Mouse (Mus musculus) kidney, embryonic 16.5 days (tissue): Measurements from ENCODE around the gene Dlg5. TPM values are rescaled to one million over a fixed set of nuclear protein-coding genes. Genes with fewer than 3 reads are reported as not detected.

Source experiments
- ATAC-seq: fragments of 200-750 bp; cut with Nextera tagmentation; 2 replicates; pipeline ENCODE4 v1.8.0; 2017; ENCODE audit warnings: moderate TSS enrichment; ENCODE audit not compliant: low FRiP score, low TSS enrichment
- H3K27ac ChIP-seq: fragments of 300-500 bp; sonication (generic); 2 replicates; pipeline ENCODE4 v1.5.1; 2014; ENCODE audit warnings: low read length
- H3K27me3 ChIP-seq: fragments of 300-500 bp; sonication (generic); 2 replicates; pipeline ENCODE4 v1.6.1; 2014; ENCODE audit warnings: low read length, control low read depth, mixed read lengths; ENCODE audit not compliant: insufficient read depth
- H3K36me3 ChIP-seq: fragments of 300-500 bp; sonication (generic); 2 replicates; pipeline ENCODE4 v1.6.1; 2014; ENCODE audit warnings: low read length, control low read depth, mixed read lengths; ENCODE audit not compliant: insufficient read depth
- H3K4me1 ChIP-seq: fragments of 300-500 bp; sonication (generic); 2 replicates; pipeline ENCODE4 v1.6.1; 2014; ENCODE audit warnings: low read length, control low read depth, mixed read lengths; ENCODE audit not compliant: insufficient read depth
- H3K4me2 ChIP-seq: fragments of 300-500 bp; sonication (generic); replicated peaks from 2 replicates; pipeline ENCODE4 v1.6.1; 2014; ENCODE audit warnings: low read depth, low read length
- H3K4me3 ChIP-seq: fragments of 300-500 bp; sonication (generic); 2 replicates; pipeline ENCODE4 v1.5.1; 2014; ENCODE audit warnings: mild to moderate bottlenecking, low read length
- H3K9ac ChIP-seq: fragments of 300-500 bp; sonication (generic); replicated peaks from 2 replicates; pipeline ENCODE4 v1.6.1; 2014; ENCODE audit warnings: low read length
- H3K9me3 ChIP-seq: fragments of 300-500 bp; sonication (generic); 2 replicates; pipeline ENCODE4 v1.6.1; 2016; ENCODE audit warnings: low read length, control low read depth
- WGBS: fragments of 180-500 bp; shearing (Covaris S2); extraction: QIAGEN DNeasy Blood & Tissue Kit; methylation state at CpG from one replicate; pipeline ENCODE4 v1.1.7; 2014; 5-methylcytosine and 5-hydroxymethylcytosine counted together
- polyA plus RNA-seq: library from polyadenylated mRNA; unstranded; fragments of >200 nt; fragmentation: Nextera tagmentation; extraction: Ambion mirVana; gene quantifications from 2 replicates; pipeline ENCODE4 v1.2.1, GENCODE M21; 2015

Gene Dlg5
- polyA plus RNA-seq, 1 experiment from 2014 or later: 13.7 TPM

GRCm38 (mm10) chr14:24203210-24203609, 42.5 kb downstream of the Dlg5 start:
- no peaks in the 10 kb centered on the region for H3K27me3 ChIP-seq
- no peak overlapping the region for H3K9ac ChIP-seq
- H3K27ac ChIP-seq: no peak overlapping the region
- H3K4me1 ChIP-seq: peaks cover 49% of the 10 kb centered on the region
- no peak for ATAC-seq
- 89% methylated on average over 8 of the region's 8 CpGs for WGBS
- 0 out of 2 replicates have a peak, but pooled peaks cover 3% of the 10 kb centered on the region for H3K36me3 ChIP-seq
- H3K9me3 ChIP-seq: no peaks in the 10 kb centered on the region
- H3K4me3 ChIP-seq: no peak overlapping the region
- no peak overlapping the region for H3K4me2 ChIP-seq

GRCm38 (mm10) chr14:24200771-24201170, 44.9 kb downstream of the Dlg5 start:
- Histone ChIP-seq H3K27ac (no peak overlapping the region), H3K4me3 (no peak overlapping the region), H3K9ac (no peak overlapping the region), H3K4me1 (peaks cover 27% of the 10 kb centered on the region), H3K27me3 (no peaks in the 10 kb centered on the region), H3K36me3 (0 out of 2 replicates have a peak, but pooled peaks cover 3% of the 10 kb centered on the region), H3K9me3 (no peaks in the 10 kb centered on the region), H3K4me2 (no peak overlapping the region)
- WGBS: 89% methylated on average over 2 of the region's 2 CpGs
- ATAC-seq: no peak

- 70% methylated on average over 6 of the region's 6 CpGs for WGBS
- no peaks in the 10 kb centered on the region for H3K27me3 ChIP-seq
- no peak for ATAC-seq
- no peak overlapping the region for H3K9ac ChIP-seq
- H3K4me3 ChIP-seq: no peak overlapping the region
- peaks cover 19% of the 10 kb centered on the region for H3K4me1 ChIP-seq
- 0 out of 2 replicates have a peak, but pooled peaks cover 3% of the 10 kb centered on the region for H3K36me3 ChIP-seq
- H3K9me3 ChIP-seq: no peaks in the 10 kb centered on the region
- peak overlapping the region; percentile 14; the same call in 1 of the 2 replicates for H3K27ac ChIP-seq
- H3K4me2 ChIP-seq: no peak overlapping the region
Measured at GRCm38 (mm10) chr14:24199732-24200131, 46.0 kb downstream of the Dlg5 start.

- ATAC-seq: no peak
- 0 out of 2 replicates have a peak, but pooled peaks cover 3% of the 10 kb centered on the region for H3K36me3 ChIP-seq
Measured at GRCm38 (mm10) chr14:24197865-24198264, 47.9 kb downstream of the Dlg5 start.

GRCm38 (mm10) chr14:24196947-24197346, 48.8 kb downstream of the Dlg5 start:
- 76% methylated on average over 6 of the region's 6 CpGs for WGBS
- H3K9me3 ChIP-seq: no peaks in the 10 kb centered on the region
- no peak for ATAC-seq
- no peaks in the 10 kb centered on the region for H3K27me3 ChIP-seq
- no peak overlapping the region for H3K9ac ChIP-seq
- H3K4me1 ChIP-seq: peaks cover 12% of the 10 kb centered on the region
- no peak overlapping the region for H3K27ac ChIP-seq
- no peak overlapping the region for H3K4me3 ChIP-seq
- H3K4me2 ChIP-seq: no peak overlapping the region
- 0 out of 2 replicates have a peak, but pooled peaks cover 3% of the 10 kb centered on the region for H3K36me3 ChIP-seq

More at GRCm38 (mm10) chr14:24197865-24198264, 47.9 kb downstream of the Dlg5 start:
- no peaks in the 10 kb centered on the region for H3K27me3 ChIP-seq
- no peak overlapping the region for H3K4me2 ChIP-seq
- no peak overlapping the region for H3K4me3 ChIP-seq
- no peaks in the 10 kb centered on the region for H3K9me3 ChIP-seq
- H3K27ac ChIP-seq: no peak overlapping the region
- 70% methylated on average over 5 of the region's 5 CpGs for WGBS
- peaks cover 12% of the 10 kb centered on the region for H3K4me1 ChIP-seq
- H3K9ac ChIP-seq: no peak overlapping the region

GRCm38 (mm10) chr14:24190131-24190530, 55.6 kb downstream of the Dlg5 start:
- no peak overlapping the region for H3K4me2 ChIP-seq
- H3K9ac ChIP-seq: no peak overlapping the region
- no peaks in the 10 kb centered on the region for H3K27me3 ChIP-seq
- H3K4me1 ChIP-seq: peaks cover 9% of the 10 kb centered on the region
- ATAC-seq: no peak
- H3K27ac ChIP-seq: no peak overlapping the region
- peaks cover 14% of the 10 kb centered on the region for H3K36me3 ChIP-seq
- H3K4me3 ChIP-seq: no peak overlapping the region
- 93% methylated on average over 13 of the region's 13 CpGs for whole genome bisulfite sequencing
- H3K9me3 ChIP-seq: no peaks in the 10 kb centered on the region

- no peak for ATAC-seq
- Histone ChIP-seq H3K27ac (no peak overlapping the region), H3K27me3 (no peaks in the 10 kb centered on the region), H3K4me3 (no peak overlapping the region), H3K36me3 (peaks cover 14% of the 10 kb centered on the region), H3K4me2 (no peak overlapping the region), H3K4me1 (peaks cover 9% of the 10 kb centered on the region), H3K9ac (no peak overlapping the region), H3K9me3 (no peaks in the 10 kb centered on the region)
- WGBS: 72% methylated on average over 7 of the region's 7 CpGs
Measured at GRCm38 (mm10) chr14:24189598-24189997, 56.1 kb downstream of the Dlg5 start.

GRCm38 (mm10) chr14:24185514-24185913, 60.2 kb downstream of the Dlg5 start:
- Histone ChIP-seq H3K4me2 (no peak overlapping the region), H3K27me3 (no peaks in the 10 kb centered on the region), H3K4me3 (no peak overlapping the region), H3K36me3 (peaks cover 7% of the 10 kb centered on the region), H3K27ac (no peak overlapping the region), H3K4me1 (peaks cover 13% of the 10 kb centered on the region), H3K9me3 (no peaks in the 10 kb centered on the region), H3K9ac (no peak overlapping the region)
- no peak for ATAC-seq
- WGBS: 33% methylated on average over 4 of the region's 4 CpGs

- Histone ChIP-seq H3K9ac (no peak overlapping the region), H3K27me3 (no peaks in the 10 kb centered on the region), H3K9me3 (no peaks in the 10 kb centered on the region), H3K27ac (no peak overlapping the region), H3K36me3 (no peaks in the 10 kb centered on the region), H3K4me3 (no peak overlapping the region), H3K4me2 (no peak overlapping the region), H3K4me1 (peaks cover 13% of the 10 kb centered on the region)
- ATAC-seq: no peak
- WGBS: 85% methylated on average over 3 of the region's 3 CpGs
Measured at GRCm38 (mm10) chr14:24182955-24183354, 62.8 kb downstream of the Dlg5 start.

- whole genome bisulfite sequencing: 31% methylated on average over 10 of the region's 10 CpGs
- Histone ChIP-seq H3K36me3 (0 out of 2 replicates have a peak, but pooled peaks cover 4% of the 10 kb centered on the region), H3K4me1 (peaks cover 19% of the 10 kb centered on the region), H3K4me2 (no peak overlapping the region), H3K27me3 (no peaks in the 10 kb centered on the region), H3K27ac (no peak overlapping the region), H3K4me3 (no peak overlapping the region), H3K9ac (no peak overlapping the region), H3K9me3 (no peaks in the 10 kb centered on the region)
- peak; percentile 37; the same call in 1 of the 2 replicates for ATAC-seq
Measured at GRCm38 (mm10) chr14:24181811-24182506, 63.8 kb downstream of the Dlg5 start.
